Mouse (Mus musculus): ENCODE data around the gene Anks1.

DNA sequence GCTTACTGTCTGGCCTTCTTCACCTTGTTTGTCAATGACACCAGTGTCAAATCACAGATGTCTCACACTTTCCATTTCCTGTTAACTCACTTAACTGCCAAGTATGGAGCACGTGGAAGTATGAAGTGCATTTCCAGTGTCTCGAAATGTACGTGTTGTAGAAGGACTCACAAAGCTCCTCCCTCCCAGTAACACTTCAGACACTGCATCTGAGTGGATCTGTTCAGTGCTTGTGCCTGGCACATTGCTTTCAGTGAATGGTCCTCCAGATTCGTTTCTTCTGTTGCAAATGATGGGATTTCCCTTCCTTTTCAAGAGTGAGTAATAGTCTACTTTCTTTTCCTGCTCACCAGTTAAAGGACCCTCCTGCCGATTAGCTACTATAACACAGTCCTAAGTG is 61.2 kb downstream of the Anks1 start:
- no peak for TF ChIP-seq POLR2A (IDR thresholded peaks at IDR 0.05; ENCODE audit: borderline replicate concordance, insufficient read depth, low read length)
- TF ChIP-seq CTCF (IDR thresholded peaks at IDR 0.05; ENCODE audit: borderline replicate concordance, insufficient read depth, low read depth, low read length), result no peak
